9 mouse cellular contexts compared by ENCODE assay signal in genomic region chr4:150136693-150137092, GRCm38 (mm10). TPM values are rescaled to one million over a fixed set of nuclear protein-coding genes. Genes with fewer than 3 reads are reported as not detected.
DNase-seq lines count a peak whose midpoint lies in the region; ATAC-seq and TF ChIP-seq lines count a peak whose summit lies in the region.
"Had no signal": no experiment of that assay in that cellular context is flagged by ENCODE, and none has a peak within 500 bp of the region (broad histone marks: within the 10 kb centered on the region; RNA-seq: fewer than 3 reads in every experiment).

No protein-coding gene starts in this region.

- ATAC-seq in heart, postnatal 0 days (ENCODE audit: insufficient read depth, low read depth) = peak; percentile 7; the same call in 1 of the 2 replicates

- TF ChIP-seq EP300 in CH12.LX (IDR thresholded peaks at IDR 0.05; ENCODE audit: low read length) = no peak
- no peak for TF ChIP-seq EP300 in heart, postnatal 0 days (IDR thresholded peaks at IDR 0.05; ENCODE audit: low read depth)

- peak; percentile 62 for TF ChIP-seq RAD21 in CH12.LX (IDR thresholded peaks at IDR 0.05; ENCODE audit: low read depth, low read length)

- no peaks in the 10 kb centered on the region for H3K36me3 ChIP-seq in CH12.LX (replicated peaks in 1 of 2; ENCODE audit: control insufficient read depth in 1 of 2, insufficient read depth in 1 of 2, low read length in 1 of 2)
- no peaks in the 10 kb centered on the region for H3K36me3 ChIP-seq in heart, postnatal 0 days (replicated peaks; ENCODE audit: control insufficient read depth, insufficient read depth, low read length)
- H3K36me3 ChIP-seq: heart, embryonic 13.5 days had no signal

- H3K4me2 ChIP-seq in CH12.LX (ENCODE audit: insufficient read depth, low read depth, poor library complexity, severe bottlenecking) = peak overlapping the region; percentile 4; the same call in 1 of the 2 replicates
- H3K4me2 ChIP-seq in heart, postnatal 0 days (ENCODE audit: low read depth, low read length) = no peak overlapping the region
- H3K4me2 ChIP-seq: heart, embryonic 13.5 days had no signal

- DNase-seq in CH12.LX (ENCODE audit: extremely low read depth) = peak; percentile 83
- peak; percentile 32 for DNase-seq in heart, postnatal 0 days (ENCODE audit: low spot score)
- DNase-seq in layer of hippocampus, adult 8-10 months (ENCODE audit: low spot score in 2 of 2) = peak; percentile 17 to 66
- peak; percentile 71 for DNase-seq in lung, postnatal 36 days
- peak; percentile 57 for DNase-seq in right cerebral cortex, adult 18-20 months
- peak; percentile 62 for DNase-seq in urinary bladder, adult 2 months (ENCODE audit: low spot score)

- WGBS in bone marrow, adult 2 months = 7% methylated on average over 10 of the region's 10 CpGs
- 8% methylated on average over 10 of the region's 10 CpGs for WGBS in heart, postnatal 0 days

- dilution Hi-C loops in CH12.LX (cut with MboI; ENCODE audit: extremely low pct_ligation_motif_present, extremely low pct_unique_long_range_greater_than_20kb, low sequenced_read_pairs) = no loop called here

- no peaks in the 10 kb centered on the region for H3K9me3 ChIP-seq in CH12.LX (replicated peaks; ENCODE audit: low read length)
- no peaks in the 10 kb centered on the region for H3K9me3 ChIP-seq in heart, postnatal 0 days (replicated peaks; ENCODE audit: control insufficient read depth, low read length)
- H3K9me3 ChIP-seq: heart, embryonic 13.5 days had no signal

- H3K4me3 ChIP-seq in CH12.LX (replicated peaks in 1 of 3; ENCODE audit: low read depth in 2 of 3, low read length in 2 of 3, poor library complexity in 1 of 3) = no peak overlapping the region
- no peak overlapping the region for H3K4me3 ChIP-seq in bone marrow, adult 2 months (replicated peaks; ENCODE audit: control insufficient read depth, low read depth, low read length)
- no peak overlapping the region for H3K4me3 ChIP-seq in embryonic fibroblast, embryonic 13.5 days (ENCODE audit: insufficient read depth, low read length)
- no peak overlapping the region for H3K4me3 ChIP-seq in heart, postnatal 0 days (ENCODE audit: low read depth, low read length)
- H3K4me3 ChIP-seq: heart, embryonic 13.5 days had no signal

- peak overlapping the region; percentile 41; the same call in 1 of the 2 replicates for H3K27ac ChIP-seq in CH12.LX (ENCODE audit: insufficient read depth, low read depth)
- H3K27ac ChIP-seq in bone marrow, adult 2 months (ENCODE audit: control insufficient read depth, insufficient read depth, low read depth, low read length, poor library complexity) = no peak overlapping the region
- H3K27ac ChIP-seq in embryonic fibroblast, embryonic 13.5 days (ENCODE audit: insufficient read depth, low read length) = no peak overlapping the region
- no peak overlapping the region for H3K27ac ChIP-seq in heart, postnatal 0 days (ENCODE audit: low read depth)
- H3K27ac ChIP-seq: heart, embryonic 13.5 days had no signal

- TF ChIP-seq POLR2A in CH12.LX (IDR thresholded peaks at IDR 0.05; ENCODE audit: low read depth, low read length) = no peak
- TF ChIP-seq POLR2A in bone marrow, adult 2 months (IDR thresholded peaks at IDR 0.05; ENCODE audit: borderline replicate concordance, control insufficient read depth, low read depth, low read length) = no peak
- TF ChIP-seq POLR2A in embryonic fibroblast, embryonic 13.5 days (IDR thresholded peaks at IDR 0.05; ENCODE audit: low read depth, low read length) = no peak

- no peaks in the 10 kb centered on the region for H3K79me2 ChIP-seq in CH12.LX (replicated peaks; ENCODE audit: control insufficient read depth, extremely low read depth, insufficient read depth, poor library complexity, severe bottlenecking)

- H3K9ac ChIP-seq in CH12.LX (ENCODE audit: insufficient read depth, low read depth) = no peak overlapping the region
- no peak overlapping the region for H3K9ac ChIP-seq in heart, postnatal 0 days (replicated peaks; ENCODE audit: low read depth, low read length)
- H3K9ac ChIP-seq: heart, embryonic 13.5 days had no signal

- TF ChIP-seq CTCF in CH12.LX (conservative IDR thresholded peaks at IDR 0.05 in 1 of 2, IDR thresholded peaks at IDR 0.05 in 1 of 2; ENCODE audit: low read depth in 2 of 2, low read length in 2 of 2) = peak; percentile 79 to 92
- TF ChIP-seq CTCF in bone marrow, adult 2 months (IDR thresholded peaks at IDR 0.05; ENCODE audit: control insufficient read depth, insufficient read depth, low read length) = peak; percentile 98
- TF ChIP-seq CTCF in embryonic fibroblast, embryonic 13.5 days (IDR thresholded peaks at IDR 0.05; ENCODE audit: borderline replicate concordance, insufficient read depth, low read length) = peak; percentile 98
- peak; percentile 92 for TF ChIP-seq CTCF in heart, postnatal 0 days (IDR thresholded peaks at IDR 0.05; ENCODE audit: low read depth)

- in situ Hi-C loops in CH12.LX (cut with MboI; ENCODE audit: low pct_ligation_motif_present, low pct_unique_long_range_greater_than_20kb, low sequenced_read_pairs) = loop anchor here (5.0 kb wide), 1 partner anchor 81 kb away; no protein-coding TSS in a partner anchor

- H3K27me3 ChIP-seq in CH12.LX (replicated peaks) = no peaks in the 10 kb centered on the region
- 0 out of 2 replicates have a peak, but pooled peaks cover 3% of the 10 kb centered on the region for H3K27me3 ChIP-seq in heart, postnatal 0 days (ENCODE audit: control insufficient read depth, insufficient read depth, low read length)

- peaks cover 26 to 60% of the 10 kb centered on the region in 2 experiments for H3K4me1 ChIP-seq in CH12.LX (ENCODE audit: control insufficient read depth in 1 of 2, insufficient read depth in 2 of 2)
- H3K4me1 ChIP-seq in bone marrow, adult 2 months (ENCODE audit: control insufficient read depth, insufficient read depth, low read length) = no peaks in the 10 kb centered on the region
- no peaks in the 10 kb centered on the region for H3K4me1 ChIP-seq in embryonic fibroblast, embryonic 13.5 days (ENCODE audit: control insufficient read depth, insufficient read depth, low read length)
- H3K4me1 ChIP-seq in heart, postnatal 0 days (ENCODE audit: control insufficient read depth, insufficient read depth) = peaks cover 3% of the 10 kb centered on the region; the same call in 1 of the 2 replicates

TF ChIP-seq in CH12.LX, 34 proteins besides CTCF, POLR2A, EP300 and RAD21 (continues in another document):
- TF ChIP-seq NRF1 (IDR thresholded peaks at IDR 0.05; ENCODE audit: low read depth, low read length) (no peak), MAFK (IDR thresholded peaks at IDR 0.05; ENCODE audit: insufficient replicate concordance, low read length) (no peak), POLR2AphosphoS2 (IDR thresholded peaks at IDR 0.05; ENCODE audit: low read depth, low read length) (no peak), IRF4 (IDR thresholded peaks at IDR 0.05; ENCODE audit: low read depth, low read length) (no peak), RCOR1 (conservative IDR thresholded peaks at IDR 0.05; ENCODE audit: low read depth, low read length) (no peak), ELF1 (IDR thresholded peaks at IDR 0.05; ENCODE audit: low read depth, low read length) (no peak), SIN3A (IDR thresholded peaks at IDR 0.05; ENCODE audit: low read length) (no peak), USF1 (IDR thresholded peaks at IDR 0.05; ENCODE audit: low read depth, low read length) (no peak), PAX5 (IDR thresholded peaks at IDR 0.05; ENCODE audit: low read length) (no peak), UBTF (IDR thresholded peaks at IDR 0.05; ENCODE audit: low read depth, low read length) (no peak), CHD1 (IDR thresholded peaks at IDR 0.05; ENCODE audit: low read depth, low read length) (no peak), TCF12 (IDR thresholded peaks at IDR 0.05; ENCODE audit: low read depth, low read length) (0 out of 2 replicates have a peak, but pooled peaks have one; percentile 43)

RNA-seq across cellular contexts. Expression of gene Slc2a7, which starts 12.1 kb away (rescaled TPM):
- total RNA-seq in CH12.LX (2012; rRNA removed) (0.13 TPM in 1 of 2 replicates, not detected in the other), CH12.LX (2014; rRNA removed) (not detected in 2 replicates)
- polyA plus RNA-seq in CH12.LX (2012; ENCODE audit: insufficient read length, low read depth) = 0.14 TPM in 1 of 2 replicates, not detected in the other
- not detected in 2 replicates for polyA plus RNA-seq in bone marrow, adult 2 months (2011; ENCODE audit: insufficient read depth, insufficient read length, low replicate concordance, missing spikeins)
- polyA plus RNA-seq in embryonic fibroblast, embryonic 13.5 days (2011; ENCODE audit: insufficient read length, low read depth, missing spikeins) = not detected in 2 replicates
- total RNA-seq in heart, postnatal 0 days (2014; rRNA removed; ENCODE audit: low replicate concordance) = not detected in 2 replicates
- polyA plus RNA-seq in heart, postnatal 0 days (2015; fragmentation: Nextera tagmentation; extraction: Ambion mirVana) = not detected in 2 replicates
- total RNA-seq in layer of hippocampus, adult 8-10 months (2022) = not detected
- not detected in 2 replicates for polyA plus RNA-seq in urinary bladder, adult 2 months (2012; rRNA removed)
- polyA plus RNA-seq: heart, embryonic 13.5 days had no signal

RNA-seq across cellular contexts. Expression of gene Slc2a5, which starts 17.6 kb away (rescaled TPM):
- total RNA-seq in CH12.LX (2012; rRNA removed) (0.38 and 1.4 TPM in 2 replicates), CH12.LX (2014; rRNA removed) (0.70 and 0.81 TPM in 2 replicates)
- polyA plus RNA-seq in CH12.LX (2012; ENCODE audit: insufficient read length, low read depth) = 1.1 and 1.5 TPM in 2 replicates
- 0.62 TPM in 1 of 2 replicates, not detected in the other for polyA plus RNA-seq in bone marrow, adult 2 months (2011; ENCODE audit: insufficient read depth, insufficient read length, low replicate concordance, missing spikeins)
- polyA plus RNA-seq in embryonic fibroblast, embryonic 13.5 days (2011; ENCODE audit: insufficient read length, low read depth, missing spikeins) = 0.83 TPM in 1 of 2 replicates, not detected in the other
- total RNA-seq in heart, postnatal 0 days (2014; rRNA removed; ENCODE audit: low replicate concordance) = 0.58 TPM in 1 of 2 replicates, not detected in the other
- polyA plus RNA-seq in heart, postnatal 0 days (2015; fragmentation: Nextera tagmentation; extraction: Ambion mirVana) = 0.42 and 0.59 TPM in 2 replicates
- 10 to 100 TPM in 2 of 4 experiments, 1 to 10 TPM in 2; 7.5 to 18.1 (median 9.6) TPM for total RNA-seq in layer of hippocampus, adult 8-10 months (2022)
- 0.18 and 0.28 TPM in 2 replicates for polyA plus RNA-seq in urinary bladder, adult 2 months (2012; rRNA removed)

RNA-seq across cellular contexts. Expression of gene Gpr157, which starts 49.5 kb away (rescaled TPM):
- total RNA-seq in CH12.LX (2012; rRNA removed) (1.3 and 2.8 TPM in 2 replicates), CH12.LX (2014; rRNA removed) (2.3 and 2.6 TPM in 2 replicates)
- polyA plus RNA-seq in CH12.LX (2012; ENCODE audit: insufficient read length, low read depth) = 3.1 and 3.5 TPM in 2 replicates
- 1.6 and 2.0 TPM in 2 replicates for polyA plus RNA-seq in bone marrow, adult 2 months (2011; ENCODE audit: insufficient read depth, insufficient read length, low replicate concordance, missing spikeins)
- polyA plus RNA-seq in embryonic fibroblast, embryonic 13.5 days (2011; ENCODE audit: insufficient read length, low read depth, missing spikeins) = 2.0 and 2.3 TPM in 2 replicates
- 15.0 and 23.3 TPM in 2 replicates for total RNA-seq in heart, postnatal 0 days (2014; rRNA removed; ENCODE audit: low replicate concordance)
- polyA plus RNA-seq in heart, postnatal 0 days (2015; fragmentation: Nextera tagmentation; extraction: Ambion mirVana) = 4.3 and 4.5 TPM in 2 replicates
- 1 to 10 TPM; 1.3 to 4.5 (median 2.3) TPM for total RNA-seq in layer of hippocampus, adult 8-10 months (2022)
- polyA plus RNA-seq in urinary bladder, adult 2 months (2012; rRNA removed) = 1.7 and 2.0 TPM in 2 replicates

Comparison
In these comparisons a context has a peak if more than half of its experiments do, and no peak if none do; other contexts are left out.
1. DNase-seq: peak in every context shown above with its lines; median percentile 83 in CH12.LX; 71 in lung, postnatal 36 days; 62 in urinary bladder, adult 2 months; 57 in right cerebral cortex, adult 18-20 months; 42 in layer of hippocampus, adult 8-10 months; 32 in heart, postnatal 0 days.